Mouse (Mus musculus) adrenal gland, postnatal 10 days (tissue): Measurements from ENCODE around the gene Ly6c1. TPM values are rescaled to one million over a fixed set of nuclear protein-coding genes. Genes with fewer than 3 reads are reported as not detected.
A peak's percentile ranks its signal among the peaks of the same experiment; 100 is the strongest.
"Not testable (repeated sequence)": the region's sequence is repeated elsewhere in the genome, so short reads cannot be mapped to it uniquely, and the experiment has no call there.

Experiments
- DNase-seq: peaks from one replicate; pipeline ENCODE4 v3.0.0; 2021; ENCODE audit warnings: mixed read lengths
- long read RNA-seq, 2 experiments: library from polyadenylated mRNA; stranded (forward); transcript quantifications; one replicate each; pipeline ENCODE4 v2.0.0; 2021
- total RNA-seq, 2 experiments: library from RNA; stranded (reverse); gene quantifications; 2 replicates each; pipeline ENCODE4 v1.2.3; 2021

Ly6c1 gene
- total RNA-seq, result 100 to 1,000 TPM; 105 to 131 TPM
- long read RNA-seq, experiment 1, transcript Ly6c1-201 (4 exons, 844 nt), result major isoform, 20 of 57 reads
- long read RNA-seq, experiment 1, transcript Ly6c1-202 (4 exons, 838 nt), result minor isoform, 8 of 57 reads
- long read RNA-seq, experiment 1, partial matches to known transcripts, result 10 of 57 reads
- long read RNA-seq, experiment 1, other reads (novel, unspliced or antisense), result 13 of 57 reads
- long read RNA-seq, experiment 2, transcript Ly6c1-201 (4 exons, 844 nt), result major isoform, 27 of 49 reads
- long read RNA-seq, experiment 2, partial matches to known transcripts, result 14 of 49 reads
- long read RNA-seq, experiment 2, other reads (novel, unspliced or antisense), result 3 of 49 reads

DNA sequence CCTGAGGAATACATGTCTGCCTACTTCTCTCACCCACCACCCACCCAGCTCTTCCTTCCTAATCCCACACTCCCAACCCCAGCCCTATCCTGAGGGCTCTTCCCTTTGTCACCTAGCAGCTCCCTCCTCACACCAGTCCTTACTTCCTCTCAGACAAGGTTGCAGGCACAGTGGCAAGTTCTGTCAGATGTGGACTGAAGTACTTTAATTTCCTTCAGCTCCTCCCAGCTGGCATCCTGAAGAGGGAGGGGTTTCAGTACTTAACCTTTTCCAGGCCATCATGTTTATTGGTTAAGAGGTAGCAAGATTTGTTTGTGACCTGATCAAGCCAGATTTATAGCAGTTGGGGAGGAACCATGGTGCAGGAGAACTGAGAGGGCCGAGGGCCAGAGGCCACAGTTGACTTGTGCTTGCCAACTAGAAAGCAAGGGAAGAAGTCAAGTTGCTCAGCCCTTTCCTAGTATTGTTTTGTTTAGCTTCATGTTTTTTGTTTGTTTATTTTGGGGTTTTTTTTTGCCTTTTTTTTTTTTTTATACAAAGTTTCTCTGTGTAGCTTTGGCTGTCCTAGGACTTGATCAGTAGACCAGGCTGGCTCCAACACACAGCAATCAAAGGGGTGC lies at the start of gene Ly6c1:
Ly6c1 (minus strand) TSS at position 189 of the 620 bp plus-strand sequence.
- not testable (repeated sequence) for DNase-seq

DNA sequence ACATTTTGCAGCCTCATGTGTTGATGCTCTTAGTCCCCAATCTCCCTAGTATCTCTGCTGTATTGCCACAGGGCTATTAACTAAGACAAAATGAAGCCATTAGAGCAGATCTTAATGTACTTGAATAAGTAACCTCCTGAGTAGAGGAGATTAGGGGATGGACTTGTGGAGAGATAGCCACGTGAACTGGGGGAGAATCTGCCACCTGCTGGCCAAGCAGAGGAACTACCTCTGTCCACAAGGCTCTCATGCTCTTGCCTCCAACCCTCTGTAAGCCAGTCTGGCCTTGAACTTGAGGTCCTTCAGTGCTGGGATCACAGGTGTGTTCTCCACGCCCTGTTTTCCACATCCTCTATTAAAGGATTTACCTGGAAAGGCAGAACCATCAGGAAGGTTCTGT lies 39.4 kb upstream of the Ly6c1 start:
- DNase-seq, result peak; percentile 10

- DNase-seq, result no peak
Measured at GRCm38 (mm10) chr15:75069965-75070364, 21.3 kb upstream of the Ly6c1 start.

DNA sequence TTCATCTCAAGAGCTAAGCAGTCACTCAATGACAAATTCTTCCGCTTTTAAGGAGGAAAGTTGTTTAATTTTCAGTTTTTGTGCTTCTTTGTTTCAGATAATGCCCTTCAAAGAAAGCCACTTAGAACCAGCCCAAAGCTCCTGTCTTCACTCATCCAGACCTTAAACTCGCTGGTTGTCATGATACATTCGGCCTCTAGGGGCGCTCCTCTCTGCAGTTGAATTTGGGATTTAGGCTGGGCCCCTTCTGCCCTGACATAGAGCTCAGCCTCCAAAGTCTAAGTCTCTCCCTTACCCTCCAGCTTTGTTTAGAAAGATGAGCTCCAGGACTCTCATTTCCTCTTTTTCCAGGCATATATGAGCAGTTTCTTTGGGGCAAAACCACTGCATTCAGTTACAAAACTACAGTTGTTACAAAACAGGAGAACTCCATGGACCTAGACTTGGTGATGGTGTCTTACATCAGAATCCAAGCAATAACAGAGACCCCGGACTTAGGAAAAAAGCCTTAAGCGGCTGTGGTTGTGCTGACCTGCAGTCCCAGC lies 13.5 kb upstream of the Ly6c1 start:
- peak; percentile 81 for DNase-seq

DNA sequence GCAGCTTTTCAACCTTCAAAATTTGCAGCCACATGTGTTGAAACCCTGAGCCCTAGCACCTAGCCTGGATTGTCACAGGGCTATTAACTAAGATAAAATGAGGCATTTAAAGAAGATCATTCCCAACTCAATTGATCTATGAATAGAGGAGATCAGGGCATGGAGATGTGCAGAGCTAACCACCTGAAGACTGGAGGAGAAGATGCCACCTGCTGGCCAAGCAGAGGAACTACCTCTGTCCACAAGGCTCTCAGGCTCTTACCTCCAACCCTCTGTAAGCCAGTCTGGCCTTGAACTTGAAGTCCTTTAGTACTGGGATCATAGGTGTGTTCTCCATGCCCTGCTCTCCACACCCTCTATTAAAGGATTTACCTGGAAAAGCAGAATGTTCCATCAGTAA lies 11.9 kb upstream of the Ly6c1 start:
- peak; percentile 72 for DNase-seq

- no peak for DNase-seq
Measured at GRCm38 (mm10) chr15:75055985-75056384, 7.4 kb upstream of the Ly6c1 start.

DNA sequence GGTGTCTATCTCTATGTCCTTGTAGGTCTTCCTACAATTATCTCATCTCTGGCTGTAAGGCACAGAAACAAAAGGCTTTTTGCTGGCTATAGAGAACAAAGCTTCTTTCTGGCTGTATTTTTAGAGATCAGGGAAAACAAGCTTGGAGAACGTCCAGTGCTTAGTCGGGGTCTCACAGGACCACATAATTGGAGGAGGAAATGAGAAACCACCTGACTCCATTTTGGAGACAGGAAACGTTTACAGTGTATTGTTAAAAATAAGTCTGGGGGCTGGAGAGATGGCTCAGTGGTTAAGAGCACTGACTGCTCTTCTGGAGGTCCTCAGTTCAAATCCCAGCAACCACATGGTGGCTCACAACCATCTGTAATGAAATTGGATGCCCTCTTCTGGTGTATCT lies 6.8 kb upstream of the Ly6c1 start:
- DNase-seq, result not testable (repeated sequence)

GRCm38 (mm10) chr15:75052414-75052813 lies 3.8 kb upstream of the Ly6c1 start:
- DNase-seq, result not testable (repeated sequence)

DNA sequence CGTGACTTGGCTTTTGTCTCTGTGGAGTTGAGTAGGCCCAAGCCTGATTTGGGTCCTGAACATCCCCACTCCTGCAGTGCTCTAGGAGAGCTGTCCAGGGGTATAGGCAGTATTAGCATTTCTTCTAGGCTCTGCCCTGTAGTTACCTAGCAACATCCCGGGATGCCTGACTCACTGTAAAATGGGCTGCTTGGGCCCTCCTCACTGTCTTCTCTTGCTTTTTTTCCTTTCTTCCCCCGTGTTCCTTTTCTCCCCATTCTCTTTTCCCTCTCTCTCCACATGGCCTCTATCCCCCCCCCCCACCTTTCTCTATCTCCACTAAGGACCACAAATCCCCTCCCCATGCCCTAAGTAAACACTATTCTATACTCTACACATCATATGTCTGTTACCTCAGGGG lies 2.5 kb upstream of the Ly6c1 start:
- not testable (repeated sequence) for DNase-seq

- not testable (repeated sequence) for DNase-seq
Measured at GRCm38 (mm10) chr15:75050593-75050992, 2.0 kb upstream of the Ly6c1 start.

GRCm38 (mm10) chr15:75049811-75050210 lies 1.2 kb upstream of the Ly6c1 start:
- not testable (repeated sequence) for DNase-seq

- DNase-seq, result not testable (repeated sequence)
Measured at GRCm38 (mm10) chr15:75047970-75048320, 685 bp downstream of the Ly6c1 start.

DNA sequence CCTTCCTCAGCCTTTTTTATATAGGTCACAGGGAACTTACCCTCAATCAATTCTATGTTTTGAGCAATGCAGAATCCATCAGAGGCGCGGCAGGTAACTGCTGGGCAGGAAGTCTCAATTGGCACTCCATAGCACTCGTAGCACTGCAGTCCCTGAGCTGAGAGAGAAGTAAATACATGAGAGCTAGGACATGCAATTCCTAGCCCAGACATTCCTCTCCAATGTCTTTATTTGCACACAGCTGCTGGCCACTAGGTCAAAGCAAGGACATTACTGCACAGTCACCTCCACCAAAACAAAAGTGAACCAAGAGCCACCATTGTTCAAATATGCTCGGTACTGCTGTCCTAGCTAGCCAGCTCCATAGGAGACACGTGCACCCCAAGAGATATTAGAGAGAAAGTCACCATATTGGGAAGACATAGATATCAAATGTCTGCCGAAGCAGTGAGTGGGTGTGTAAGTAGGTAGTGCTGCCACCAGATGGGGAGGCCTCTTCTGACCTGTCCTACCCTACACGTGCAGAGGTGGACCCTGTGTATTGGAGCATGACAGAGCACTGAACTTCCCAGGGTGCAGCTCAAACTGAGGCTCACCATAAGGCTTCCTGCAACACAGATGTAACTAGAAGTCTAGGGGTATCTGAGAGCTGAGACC lies 1.2 kb downstream of the Ly6c1 start:
- DNase-seq, result not testable (repeated sequence)

DNA sequence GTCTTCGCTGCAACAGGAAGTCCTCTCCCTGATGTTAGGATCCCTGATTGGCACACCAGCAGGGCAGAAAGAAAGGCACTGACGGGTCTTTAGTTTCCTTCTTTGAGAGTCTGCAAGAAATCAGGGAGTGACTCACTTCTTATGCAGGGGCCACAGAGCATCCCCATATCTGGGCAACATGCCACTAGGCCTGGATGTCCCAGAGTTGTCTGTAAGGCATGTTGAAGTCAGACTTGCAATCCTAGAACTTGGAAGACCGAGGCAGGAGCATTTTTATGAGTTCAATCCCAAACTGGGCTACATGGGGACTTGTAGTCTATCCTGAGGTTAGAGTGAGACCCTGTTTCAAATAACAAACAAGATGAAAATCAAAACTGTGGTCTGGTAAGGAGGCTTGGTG lies 3.1 kb downstream of the Ly6c1 start:
- peak; percentile 11 for DNase-seq

DNA sequence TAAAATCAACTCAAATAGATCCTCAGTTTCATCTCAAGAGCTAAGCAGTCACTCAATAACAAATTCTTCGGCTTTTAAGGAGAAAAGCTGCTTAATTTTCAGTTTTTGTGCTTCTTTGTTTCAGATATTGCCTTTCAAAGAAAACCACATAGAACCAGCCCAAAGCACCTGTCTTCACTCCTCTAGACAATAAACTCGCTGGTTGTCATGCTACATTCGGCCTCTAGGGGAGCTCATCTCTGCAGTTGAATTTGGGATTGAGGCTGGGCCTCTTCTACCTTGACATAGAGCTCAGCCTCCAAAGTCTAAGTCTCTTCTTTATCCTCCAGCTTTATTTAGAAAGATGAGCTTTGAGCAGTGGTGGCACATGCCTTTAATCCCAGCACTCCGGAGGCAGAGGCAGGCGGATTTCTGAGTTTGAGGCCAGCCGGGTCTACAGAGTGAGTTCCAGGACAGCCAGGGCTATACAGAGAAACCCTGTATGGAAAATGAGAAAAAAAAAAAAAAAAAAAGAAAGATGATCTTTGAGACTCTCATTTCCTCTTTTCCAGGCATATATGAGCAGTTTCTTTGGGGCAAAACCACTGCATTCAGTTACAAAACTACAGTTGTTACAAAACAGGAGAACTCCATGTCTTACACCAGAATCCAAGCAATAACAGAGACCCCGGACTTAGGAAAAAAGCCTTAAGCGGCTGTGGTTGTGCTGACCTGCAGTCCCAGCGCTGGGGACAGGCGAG lies 27.4 kb downstream of the Ly6c1 start:
- DNase-seq, result not testable (repeated sequence)

- DNase-seq, result not testable (repeated sequence)
Measured at GRCm38 (mm10) chr15:75019446-75019845, 29.2 kb downstream of the Ly6c1 start.

Other genes with a start within 250 kb of the Ly6c1 start
- not detected for gene Gml2, start 229.8 kb downstream of the Ly6c1 start, total RNA-seq
- gene 2010109I03Rik, start 151.8 kb downstream of the Ly6c1 start, total RNA-seq, result 1 to 10 TPM in 1 of 2 experiments, under 1 TPM in 1; 0.30 to 8.9 TPM
- under 1 TPM; 0.63 to 0.73 TPM for gene Ly6i, start 65.4 kb downstream of the Ly6c1 start, total RNA-seq
- 10 to 100 TPM; 40.0 to 42.1 TPM for gene Ly6a, start 50.8 kb downstream of the Ly6c1 start, total RNA-seq
- 1 to 10 TPM; 5.3 to 5.6 TPM for gene Ly6c2, start 63.1 kb upstream of the Ly6c1 start, total RNA-seq
- 1 to 10 TPM in 1 of 2 experiments, under 1 TPM in 1; 0.33 to 1.1 TPM for gene Ly6g, start 106.4 kb upstream of the Ly6c1 start, total RNA-seq
- 10 to 100 TPM in 1 of 2 experiments, 1 to 10 TPM in 1; 9.3 to 23.8 TPM for gene BC025446, start 167.5 kb upstream of the Ly6c1 start, total RNA-seq
- gene Ly6f, start 219.6 kb upstream of the Ly6c1 start, total RNA-seq, result not detected